Mouse (Mus musculus): ENCODE measurements around the gene Ntn1. TPM values are rescaled to one million over a fixed set of nuclear protein-coding genes. Genes with fewer than 3 reads are reported as not detected.

Gene Ntn1
- polyA plus RNA-seq, 1 experiment, result 0.09 TPM

DNA sequence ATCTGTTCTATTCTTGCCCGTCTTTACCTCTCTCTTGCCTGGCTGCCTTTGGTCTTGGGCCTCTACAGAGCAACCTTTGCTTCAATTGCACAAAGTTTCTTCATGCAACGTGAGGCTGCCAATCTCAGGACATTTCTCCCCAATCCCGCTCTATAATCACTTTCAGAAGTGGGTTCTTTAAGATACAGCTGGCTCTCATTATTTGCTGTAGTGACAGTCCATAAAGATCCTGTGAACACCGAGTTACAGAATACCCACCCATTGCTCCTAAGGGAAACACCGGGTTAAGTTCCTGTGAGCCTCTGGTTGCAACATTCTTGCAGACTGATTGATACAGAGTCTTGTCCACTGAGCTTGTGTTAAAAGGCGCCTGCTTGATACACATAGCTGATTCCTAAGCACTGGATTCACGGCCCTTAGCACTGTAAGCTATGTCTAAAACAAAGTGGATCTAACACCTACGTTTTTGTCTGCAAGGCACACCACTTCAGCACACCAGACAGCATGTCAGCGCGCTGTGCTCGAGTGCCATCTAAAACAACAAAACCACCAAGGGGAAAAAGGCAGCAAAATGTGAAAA, 85.0 kb downstream of the Ntn1 start:
- H3K27ac ChIP-seq (ENCODE audit: insufficient read depth, low read depth, low read length), result no peak overlapping the region
- TF ChIP-seq CTCF (IDR thresholded peaks at IDR 0.05; ENCODE audit: low read depth, low read length) (no peak), POLR2A (IDR thresholded peaks at IDR 0.05; ENCODE audit: borderline replicate concordance, low read depth, low read length) (no peak)
- peaks cover 10% of the 10 kb centered on the region for H3K4me1 ChIP-seq (ENCODE audit: control insufficient read depth, insufficient read depth, low read length)
- H3K4me3 ChIP-seq (ENCODE audit: insufficient read depth, low read length), result no peak overlapping the region

DNA sequence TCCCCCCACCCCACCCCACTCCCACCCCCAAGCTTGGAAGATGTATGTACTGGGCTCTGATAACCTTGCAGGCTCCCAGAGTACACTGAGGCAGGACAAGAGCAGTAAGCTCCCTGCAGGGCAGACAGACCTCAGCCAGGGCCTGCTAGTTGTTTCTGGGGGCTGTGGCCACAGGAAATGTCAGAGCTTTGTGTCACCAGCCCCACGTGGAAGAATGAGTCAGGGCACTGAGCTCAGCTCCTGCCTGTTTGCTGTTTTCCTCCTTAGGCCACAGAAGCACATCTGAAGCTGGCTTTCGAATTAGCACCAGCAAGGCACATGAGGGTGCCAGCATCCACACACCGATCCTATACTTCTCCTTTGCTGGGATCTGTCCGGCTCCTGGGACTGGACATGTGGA, 86.8 kb downstream of the Ntn1 start:
- Histone ChIP-seq H3K4me1 (ENCODE audit: control insufficient read depth, insufficient read depth, low read length) (peaks cover 10% of the 10 kb centered on the region), H3K4me3 (ENCODE audit: insufficient read depth, low read length) (no peak overlapping the region), H3K27ac (ENCODE audit: insufficient read depth, low read depth, low read length) (no peak overlapping the region)
- no peak for TF ChIP-seq CTCF (IDR thresholded peaks at IDR 0.05; ENCODE audit: low read depth, low read length)
- no peak for TF ChIP-seq POLR2A (IDR thresholded peaks at IDR 0.05; ENCODE audit: borderline replicate concordance, low read depth, low read length)

DNA sequence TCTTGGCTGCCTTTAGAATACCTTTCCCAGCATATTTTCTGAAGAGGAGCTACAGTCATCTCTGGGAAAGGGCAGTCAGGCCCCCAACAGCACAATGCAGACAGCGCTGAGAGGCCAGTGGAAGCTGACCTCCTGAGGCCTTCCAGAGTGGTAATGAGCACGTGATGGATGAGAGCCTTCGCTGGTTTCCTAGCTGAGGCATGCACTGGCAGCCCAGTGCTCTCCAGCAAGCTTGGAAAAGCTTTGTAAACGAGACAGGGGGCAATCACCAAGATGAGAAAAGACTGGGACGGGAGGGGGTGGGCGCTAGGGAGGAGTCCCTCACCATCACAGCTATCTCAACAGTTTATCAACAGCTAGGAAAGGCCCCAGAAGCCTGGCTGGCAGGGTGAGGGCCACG, 87.6 kb downstream of the Ntn1 start:
- TF ChIP-seq POLR2A (IDR thresholded peaks at IDR 0.05; ENCODE audit: borderline replicate concordance, low read depth, low read length), result no peak
- TF ChIP-seq CTCF (IDR thresholded peaks at IDR 0.05; ENCODE audit: low read depth, low read length), result no peak
- no peak overlapping the region for H3K27ac ChIP-seq (ENCODE audit: insufficient read depth, low read depth, low read length)

DNA sequence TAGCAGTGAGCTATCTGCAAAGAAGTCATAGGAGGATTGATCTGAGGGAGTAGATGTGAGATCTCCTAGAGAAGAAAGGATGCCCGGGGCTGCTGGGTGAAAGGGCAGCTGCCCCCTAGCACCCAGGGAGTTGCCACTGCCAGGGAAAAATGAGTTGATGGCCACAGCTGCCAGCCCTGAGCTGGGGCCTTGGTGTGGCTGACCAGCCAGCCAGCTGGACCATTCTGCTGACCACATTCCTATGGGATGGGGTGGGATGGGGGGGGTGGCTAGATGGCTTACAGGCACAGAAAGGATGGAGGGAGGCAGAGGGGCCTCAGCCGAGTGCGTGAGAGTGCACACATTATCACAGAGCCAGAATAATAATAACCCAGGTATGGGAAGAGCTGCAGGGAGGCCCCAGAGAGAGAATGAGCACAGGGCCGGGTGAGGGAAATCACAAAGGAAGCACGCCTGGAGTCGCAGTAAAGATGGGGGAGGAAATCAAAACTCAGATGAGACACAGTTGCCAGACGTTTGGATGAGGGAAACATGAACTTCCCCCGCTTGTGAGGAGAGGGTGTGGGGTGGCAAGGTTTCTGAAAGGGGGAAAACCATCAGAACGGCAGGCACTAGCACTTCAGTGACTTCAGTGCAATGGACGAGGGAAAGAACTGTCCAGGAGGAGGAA, 91.6 kb downstream of the Ntn1 start:
- TF ChIP-seq POLR2A (IDR thresholded peaks at IDR 0.05; ENCODE audit: borderline replicate concordance, low read depth, low read length) (no peak), CTCF (IDR thresholded peaks at IDR 0.05; ENCODE audit: low read depth, low read length) (no peak)
- Histone ChIP-seq H3K4me3 (ENCODE audit: insufficient read depth, low read length) (no peak overlapping the region), H3K4me1 (ENCODE audit: control insufficient read depth, insufficient read depth, low read length) (peaks cover 6% of the 10 kb centered on the region), H3K27ac (ENCODE audit: insufficient read depth, low read depth, low read length) (no peak overlapping the region)

More for the DNA sequence above, 87.6 kb downstream of the Ntn1 start:
- Histone ChIP-seq H3K4me1 (ENCODE audit: control insufficient read depth, insufficient read depth, low read length) (peaks cover 10% of the 10 kb centered on the region), H3K4me3 (ENCODE audit: insufficient read depth, low read length) (no peak overlapping the region)

DNA sequence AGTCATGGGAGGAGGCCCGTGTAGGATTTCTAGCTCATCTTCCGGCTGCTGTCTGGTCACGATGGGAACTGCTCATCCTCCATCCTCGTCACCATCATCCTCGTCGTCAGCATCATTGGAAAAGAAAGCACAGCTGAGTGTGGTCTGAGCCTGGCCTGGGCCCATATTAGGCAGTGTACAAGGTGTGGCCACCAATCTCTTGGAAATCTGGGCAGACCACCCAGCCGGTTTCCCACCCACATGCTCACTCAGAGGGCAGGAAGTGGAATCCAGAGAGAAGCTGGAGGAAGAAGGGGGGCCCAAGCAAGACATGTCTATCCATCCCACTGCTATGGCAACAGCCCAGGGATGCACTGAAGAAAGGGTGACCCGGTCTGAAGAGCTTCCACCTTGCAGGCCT, 94.6 kb downstream of the Ntn1 start:
- no peaks in the 10 kb centered on the region for H3K4me1 ChIP-seq (ENCODE audit: control insufficient read depth, insufficient read depth, low read length)
- TF ChIP-seq POLR2A (IDR thresholded peaks at IDR 0.05; ENCODE audit: borderline replicate concordance, low read depth, low read length) (no peak), CTCF (IDR thresholded peaks at IDR 0.05; ENCODE audit: low read depth, low read length) (no peak)
- no peak overlapping the region for H3K4me3 ChIP-seq (ENCODE audit: insufficient read depth, low read length)
- no peak overlapping the region for H3K27ac ChIP-seq (ENCODE audit: insufficient read depth, low read depth, low read length)

DNA sequence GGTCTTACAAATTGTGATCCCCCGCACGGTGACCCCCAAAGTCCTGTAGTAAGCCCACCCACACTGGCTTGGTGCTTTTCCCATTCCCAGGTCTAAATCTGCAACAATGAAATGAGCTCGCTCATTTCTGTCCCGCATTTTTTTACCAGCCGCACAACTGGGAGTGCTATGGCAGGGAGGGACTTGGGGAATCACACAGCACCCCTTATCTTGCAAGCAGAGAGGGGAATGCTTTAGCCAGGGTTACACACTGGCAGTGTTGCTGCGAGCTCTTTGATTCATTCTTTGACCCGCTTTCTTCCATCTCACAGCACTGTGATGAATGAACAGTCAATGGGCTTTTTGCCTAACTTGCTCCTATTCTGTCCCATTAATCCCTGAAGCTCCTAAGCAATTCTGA, 98.3 kb downstream of the Ntn1 start:
- TF ChIP-seq CTCF (IDR thresholded peaks at IDR 0.05; ENCODE audit: low read depth, low read length) (no peak), POLR2A (IDR thresholded peaks at IDR 0.05; ENCODE audit: borderline replicate concordance, low read depth, low read length) (no peak)
- Histone ChIP-seq H3K4me3 (ENCODE audit: insufficient read depth, low read length) (no peak overlapping the region), H3K27ac (ENCODE audit: insufficient read depth, low read depth, low read length) (no peak overlapping the region), H3K4me1 (ENCODE audit: control insufficient read depth, insufficient read depth, low read length) (no peaks in the 10 kb centered on the region)

DNA sequence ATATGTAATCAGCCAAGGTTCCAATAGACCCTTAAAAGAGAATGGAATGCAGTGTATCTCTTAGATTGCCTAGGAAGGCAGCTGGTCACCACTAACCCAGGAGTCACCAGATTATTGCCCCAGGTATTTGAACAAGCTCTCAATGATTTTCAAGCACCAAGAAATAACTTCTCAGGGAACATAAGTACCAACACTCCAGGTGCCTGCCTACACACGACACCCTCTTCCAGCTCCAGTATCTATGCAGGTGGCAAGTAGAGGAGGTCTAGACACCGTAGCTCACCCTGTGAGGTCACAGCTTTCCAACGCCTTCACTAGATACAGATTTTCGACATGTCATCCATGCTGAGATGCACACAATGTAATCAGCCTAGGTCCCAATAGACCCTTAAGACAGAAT, 99.0 kb downstream of the Ntn1 start:
- no peak for TF ChIP-seq POLR2A (IDR thresholded peaks at IDR 0.05; ENCODE audit: borderline replicate concordance, low read depth, low read length)
- TF ChIP-seq CTCF (IDR thresholded peaks at IDR 0.05; ENCODE audit: low read depth, low read length), result no peak
- no peaks in the 10 kb centered on the region for H3K4me1 ChIP-seq (ENCODE audit: control insufficient read depth, insufficient read depth, low read length)
- H3K4me3 ChIP-seq (ENCODE audit: insufficient read depth, low read length), result no peak overlapping the region
- no peak overlapping the region for H3K27ac ChIP-seq (ENCODE audit: insufficient read depth, low read depth, low read length)

DNA sequence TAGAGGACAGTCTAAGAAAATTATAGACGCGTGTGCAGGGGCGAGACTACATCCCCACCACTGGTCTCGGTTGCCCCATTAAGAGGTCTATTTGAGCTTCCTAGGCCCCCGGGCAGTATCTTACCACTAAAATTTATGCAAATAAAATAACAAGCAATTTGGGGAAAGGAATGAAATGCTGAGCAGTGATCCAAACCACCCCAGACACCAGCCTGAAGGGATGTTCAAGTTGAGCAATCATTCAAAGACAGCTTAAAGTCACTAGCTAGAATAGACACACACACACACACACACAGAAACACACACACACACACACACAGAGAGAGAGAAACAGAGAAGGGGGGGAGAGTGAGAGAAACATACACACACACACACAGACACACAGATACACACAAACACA, 105.1 kb downstream of the Ntn1 start:
- TF ChIP-seq CTCF (IDR thresholded peaks at IDR 0.05; ENCODE audit: low read depth, low read length) (no peak), POLR2A (IDR thresholded peaks at IDR 0.05; ENCODE audit: borderline replicate concordance, low read depth, low read length) (no peak)
- Histone ChIP-seq H3K4me3 (ENCODE audit: insufficient read depth, low read length) (no peak overlapping the region), H3K27ac (ENCODE audit: insufficient read depth, low read depth, low read length) (no peak overlapping the region)

DNA sequence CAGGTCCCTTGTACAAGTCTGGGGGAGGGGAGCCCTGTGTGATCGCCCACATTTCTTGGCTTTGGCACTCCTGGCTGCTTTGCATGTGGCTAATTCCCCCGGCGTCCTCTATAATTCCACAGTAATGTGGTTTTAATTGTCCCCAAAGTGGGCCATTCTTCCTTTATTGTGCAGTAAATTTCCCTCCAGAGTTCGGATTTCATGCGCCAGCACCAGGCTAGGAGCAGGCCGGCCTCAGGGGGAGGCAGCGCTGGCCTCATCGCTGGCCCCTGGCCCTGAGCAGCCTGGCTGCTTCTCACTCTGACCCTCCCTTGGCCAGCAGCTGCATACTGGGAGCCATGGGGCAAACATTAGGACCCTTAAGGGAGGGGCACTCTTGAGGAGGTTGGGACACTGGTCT, 110.0 kb downstream of the Ntn1 start:
- H3K27ac ChIP-seq (ENCODE audit: insufficient read depth, low read depth, low read length), result no peak overlapping the region
- TF ChIP-seq POLR2A (IDR thresholded peaks at IDR 0.05; ENCODE audit: borderline replicate concordance, low read depth, low read length), result no peak
- TF ChIP-seq CTCF (IDR thresholded peaks at IDR 0.05; ENCODE audit: low read depth, low read length), result no peak

More for the DNA sequence above, 105.1 kb downstream of the Ntn1 start:
- no peaks in the 10 kb centered on the region for H3K4me1 ChIP-seq (ENCODE audit: control insufficient read depth, insufficient read depth, low read length)

DNA sequence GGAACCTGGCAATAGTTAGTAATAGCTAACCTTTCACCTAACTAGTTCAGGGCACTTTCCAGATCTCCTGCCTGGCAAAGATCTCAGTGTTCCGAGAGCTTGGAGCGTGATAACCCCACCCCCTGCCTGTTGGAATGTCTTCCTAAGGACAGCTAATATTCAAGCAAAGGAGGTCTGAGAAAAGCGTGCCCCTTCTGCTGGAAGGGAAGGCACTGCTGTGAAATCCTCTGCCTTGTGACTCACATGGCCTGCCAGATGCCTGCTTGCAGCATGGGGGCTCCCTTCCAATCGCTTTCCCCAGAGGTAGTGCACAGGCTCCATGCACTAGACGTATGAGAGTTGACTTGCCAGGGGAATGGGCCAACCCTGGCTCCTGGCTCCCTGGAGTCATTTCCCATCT, 113.3 kb downstream of the Ntn1 start:
- H3K4me1 ChIP-seq (ENCODE audit: control insufficient read depth, insufficient read depth, low read length), result no peaks in the 10 kb centered on the region

More for the DNA sequence above, 110.0 kb downstream of the Ntn1 start:
- H3K4me3 ChIP-seq (ENCODE audit: insufficient read depth, low read length), result no peak overlapping the region
- no peaks in the 10 kb centered on the region for H3K4me1 ChIP-seq (ENCODE audit: control insufficient read depth, insufficient read depth, low read length)

More for the DNA sequence above, 113.3 kb downstream of the Ntn1 start:
- TF ChIP-seq POLR2A (IDR thresholded peaks at IDR 0.05; ENCODE audit: borderline replicate concordance, low read depth, low read length) (no peak), CTCF (IDR thresholded peaks at IDR 0.05; ENCODE audit: low read depth, low read length) (no peak)
- Histone ChIP-seq H3K27ac (ENCODE audit: insufficient read depth, low read depth, low read length) (no peak overlapping the region), H3K4me3 (ENCODE audit: insufficient read depth, low read length) (no peak overlapping the region)

Measured in bone marrow macrophage, adult 2 months (primary cell).